Mouse (Mus musculus): ENCODE results near the gene Shisal2a. TPM values are rescaled to one million over a fixed set of nuclear protein-coding genes. Genes with fewer than 3 reads are reported as not detected.

Gene Shisal2a
- total and polyA plus RNA-seq, 3 experiments, result not detected

DNA sequence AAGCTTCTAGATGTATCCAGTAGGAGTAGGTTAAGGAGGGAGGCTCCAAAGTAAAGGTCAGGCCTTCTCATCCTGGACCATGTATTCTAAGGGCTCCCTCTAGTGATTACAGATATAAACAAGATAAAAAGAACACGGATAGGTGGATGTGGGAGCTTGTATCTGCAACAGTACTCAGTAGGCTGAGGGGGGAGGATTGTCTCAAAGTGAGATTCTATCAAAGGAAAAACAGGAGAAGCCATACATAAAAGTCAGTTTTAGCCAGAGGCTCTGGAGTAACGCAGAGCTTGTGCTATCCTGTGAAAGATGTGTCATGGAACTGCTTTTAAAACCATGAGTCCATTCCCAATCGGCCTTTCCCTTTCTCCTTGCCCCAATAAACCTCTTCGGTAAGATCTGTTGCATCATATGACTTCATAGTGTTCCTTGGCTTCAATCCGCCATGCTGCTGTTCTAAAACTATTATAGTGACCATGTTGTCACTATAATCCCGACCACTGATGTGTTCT is 56.0 kb downstream of the Shisal2a start (continued):
- TF ChIP-seq CHD1 (IDR thresholded peaks at IDR 0.05; ENCODE audit: low read depth, low read length), result no peak
- TF ChIP-seq BHLHE40 (IDR thresholded peaks at IDR 0.05; ENCODE audit: low read depth, low read length), result no peak
- TF ChIP-seq MAFK (IDR thresholded peaks at IDR 0.05; ENCODE audit: insufficient replicate concordance, low read length), result no peak
- TF ChIP-seq MAZ (IDR thresholded peaks at IDR 0.05; ENCODE audit: low read depth, low read length), result peak; percentile 26; the same call in 1 of the 2 replicates
- TF ChIP-seq ZKSCAN1 (IDR thresholded peaks at IDR 0.05; ENCODE audit: borderline replicate concordance, low read depth, low read length), result no peak
- no peak for TF ChIP-seq HCFC1 (IDR thresholded peaks at IDR 0.05; ENCODE audit: low read depth, low read length)
- no peak for TF ChIP-seq TCF12 (IDR thresholded peaks at IDR 0.05; ENCODE audit: low read depth, low read length)

DNA sequence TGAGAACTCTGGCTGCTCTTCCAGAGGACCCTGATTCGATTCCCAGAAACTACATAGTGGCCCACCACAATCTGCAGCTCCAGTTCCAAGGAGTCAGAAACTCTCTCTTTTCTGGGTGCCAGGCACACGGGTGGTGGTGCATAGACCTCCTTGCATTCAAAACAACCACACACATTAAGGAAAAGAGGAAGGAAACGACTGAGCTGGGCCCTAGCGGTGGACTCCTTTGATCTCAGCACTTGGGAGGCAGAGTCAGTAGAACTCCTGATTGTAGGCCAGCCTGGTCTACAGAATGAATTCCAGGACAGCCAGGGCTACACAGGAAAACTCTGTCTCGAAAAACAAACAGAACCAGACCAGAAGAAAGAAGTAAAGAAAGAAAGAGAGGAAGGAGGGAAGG is 59.6 kb downstream of the Shisal2a start:
- no peak for DNase-seq (ENCODE audit: extremely low read depth)
- Histone ChIP-seq H3K4me3 (replicated peaks in 1 of 3; ENCODE audit: low read depth in 2 of 3, low read length in 2 of 3, poor library complexity in 1 of 3) (no peak overlapping the region), H3K4me1 (ENCODE audit: control insufficient read depth in 1 of 2, insufficient read depth in 2 of 2) (peaks cover 6 to 35% of the 10 kb centered on the region in 2 experiments), H3K27me3 (replicated peaks) (no peaks in the 10 kb centered on the region), H3K9ac (ENCODE audit: insufficient read depth, low read depth) (no peak overlapping the region), H3K36me3 (replicated peaks in 1 of 2; ENCODE audit: control insufficient read depth in 1 of 2, insufficient read depth in 1 of 2, low read length in 1 of 2) (no peaks in the 10 kb centered on the region), H3K79me2 (replicated peaks; ENCODE audit: control insufficient read depth, extremely low read depth, insufficient read depth, poor library complexity, severe bottlenecking) (peaks cover 2% of the 10 kb centered on the region), H3K27ac (ENCODE audit: insufficient read depth, low read depth) (no peak overlapping the region), H3K4me2 (ENCODE audit: insufficient read depth, low read depth, poor library complexity, severe bottlenecking) (no peak overlapping the region), H3K9me3 (replicated peaks; ENCODE audit: low read length) (no peaks in the 10 kb centered on the region)
- TF ChIP-seq CHD1 (IDR thresholded peaks at IDR 0.05; ENCODE audit: low read depth, low read length) (no peak), MYC (IDR thresholded peaks at IDR 0.05; ENCODE audit: low read depth, low read length) (no peak), PAX5 (IDR thresholded peaks at IDR 0.05; ENCODE audit: low read length) (no peak), NELFE (IDR thresholded peaks at IDR 0.05; ENCODE audit: low read depth, low read length) (no peak), RCOR1 (conservative IDR thresholded peaks at IDR 0.05; ENCODE audit: low read depth, low read length) (no peak), E2F4 (IDR thresholded peaks at IDR 0.05; ENCODE audit: insufficient replicate concordance, low read depth, low read length) (no peak), KAT2A (IDR thresholded peaks at IDR 0.05; ENCODE audit: insufficient replicate concordance, low read length) (no peak), USF2 (conservative IDR thresholded peaks at IDR 0.05; ENCODE audit: low read depth, low read length) (no peak), ETS1 (conservative IDR thresholded peaks at IDR 0.05; ENCODE audit: low read depth, low read length) (no peak), HCFC1 (IDR thresholded peaks at IDR 0.05; ENCODE audit: low read depth, low read length) (no peak), JUN (IDR thresholded peaks at IDR 0.05; ENCODE audit: insufficient read depth, low read depth, low read length) (no peak)
- dilution Hi-C loops (cut with MboI; ENCODE audit: extremely low pct_ligation_motif_present, extremely low pct_unique_long_range_greater_than_20kb, low sequenced_read_pairs), result no loop called here
- in situ Hi-C loops (cut with MboI; ENCODE audit: low pct_ligation_motif_present, low pct_unique_long_range_greater_than_20kb, low sequenced_read_pairs), result loop anchor here (5.0 kb wide), 1 partner anchor 66 kb away; no protein-coding TSS in a partner anchor

Measured in CH12.LX (cell line).